Mouse (Mus musculus) kidney, adult 11 months (tissue): ENCODE data around the gene Drd4.

Source experiments
- DNase-seq: peaks from one replicate; pipeline ENCODE4 v3.0.0; 2022

Gene Drd4

GRCm38 (mm10) chr7:141335682-141336081 is 43.9 kb downstream of the Drd4 start:
- no peak for DNase-seq

- DNase-seq: no peak
These were observed 44.5 kb downstream of the Drd4 start for GRCm38 (mm10) chr7:141336296-141336695.

- peak; percentile 69 for DNase-seq
These were observed 46.1 kb downstream of the Drd4 start for GRCm38 (mm10) chr7:141337716-141338416.

- DNase-seq: peak; percentile 91
These were observed 46.8 kb downstream of the Drd4 start, which contains the start of gene Eps8l2 for GRCm38 (mm10) chr7:141338576-141339131. Gene Eps8l2 (plus strand): TSS chr7:141338880.

- DNase-seq: peak; percentile 42
These were observed 47.6 kb downstream of the Drd4 start for GRCm38 (mm10) chr7:141339215-141339920.

- peak; percentile 82 for DNase-seq
These were observed 48.2 kb downstream of the Drd4 start for GRCm38 (mm10) chr7:141340023-141340422.

GRCm38 (mm10) chr7:141340476-141340875 is 48.7 kb downstream of the Drd4 start:
- DNase-seq: peak; percentile 95

GRCm38 (mm10) chr7:141341689-141342226 is 50.0 kb downstream of the Drd4 start:
- DNase-seq: no peak

GRCm38 (mm10) chr7:141343230-141343629 is 51.4 kb downstream of the Drd4 start:
- DNase-seq: peak; percentile 40

- DNase-seq: peak; percentile 73
These were observed 51.9 kb downstream of the Drd4 start for GRCm38 (mm10) chr7:141343696-141344095.

- DNase-seq: no peak
These were observed 53.0 kb downstream of the Drd4 start for GRCm38 (mm10) chr7:141344787-141345186.
